Mouse (Mus musculus): Measurements from ENCODE around the gene Aqp3.

Aqp3 gene

DNA sequence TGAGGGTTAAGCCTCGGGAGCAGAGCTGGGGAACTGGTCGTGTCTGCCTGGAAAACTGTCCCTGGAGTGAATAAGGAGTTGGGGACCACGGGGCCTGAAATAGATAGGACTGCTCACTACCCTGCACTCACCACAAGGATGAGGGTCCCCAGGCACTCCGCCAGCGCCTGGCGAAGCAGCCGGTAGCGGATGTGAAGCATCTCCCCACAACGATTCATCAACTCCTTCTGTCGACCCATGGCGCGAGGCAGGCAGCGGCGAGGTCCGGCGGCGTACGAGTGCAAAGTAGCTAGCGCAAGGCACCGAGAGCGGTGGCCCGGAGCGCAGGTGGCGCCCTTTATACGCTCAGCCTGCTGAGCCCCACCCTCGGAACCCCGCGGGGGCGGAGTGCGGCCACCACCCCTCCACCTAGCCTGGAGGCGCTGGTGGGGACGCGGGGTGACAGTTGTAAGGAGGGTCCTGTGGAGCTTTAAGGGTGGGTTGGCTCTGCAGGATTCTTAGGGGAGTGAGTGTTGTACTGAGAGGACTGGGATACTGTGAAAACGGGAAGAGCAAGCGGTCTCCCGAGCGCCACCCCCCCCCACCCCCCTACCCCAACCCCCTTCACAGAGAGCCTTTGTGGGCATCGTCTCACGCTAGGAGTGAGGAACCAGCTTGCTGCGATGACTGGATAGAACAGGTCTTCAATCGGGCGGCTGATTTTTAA is at the start of gene Aqp3:
Gene Aqp3 (minus strand): TSS at position 313 of the 706 bp plus-strand sequence.
- no peak for DNase-seq (ENCODE audit: low read depth)

DNA sequence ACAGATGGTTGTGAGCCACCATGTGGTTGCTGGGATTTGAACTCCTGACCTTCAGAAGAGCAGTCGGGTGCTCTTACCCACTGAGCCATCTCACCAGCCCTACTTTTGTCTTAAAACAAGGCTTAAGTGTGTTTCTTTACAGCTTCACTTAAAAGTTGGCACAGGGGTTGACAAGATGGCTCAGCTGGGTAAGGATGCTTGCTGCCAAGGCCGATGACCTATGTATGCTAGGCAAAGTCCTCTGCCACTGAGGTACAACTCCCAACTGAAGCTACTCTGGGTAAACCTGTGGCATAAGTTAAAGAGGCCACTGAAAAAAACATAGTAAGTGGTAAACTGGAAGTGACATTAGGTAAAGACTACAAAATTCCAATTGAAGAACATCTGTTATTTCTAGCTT is 44.6 kb upstream of the Aqp3 start:
- DNase-seq (ENCODE audit: low read depth), result no peak

DNA sequence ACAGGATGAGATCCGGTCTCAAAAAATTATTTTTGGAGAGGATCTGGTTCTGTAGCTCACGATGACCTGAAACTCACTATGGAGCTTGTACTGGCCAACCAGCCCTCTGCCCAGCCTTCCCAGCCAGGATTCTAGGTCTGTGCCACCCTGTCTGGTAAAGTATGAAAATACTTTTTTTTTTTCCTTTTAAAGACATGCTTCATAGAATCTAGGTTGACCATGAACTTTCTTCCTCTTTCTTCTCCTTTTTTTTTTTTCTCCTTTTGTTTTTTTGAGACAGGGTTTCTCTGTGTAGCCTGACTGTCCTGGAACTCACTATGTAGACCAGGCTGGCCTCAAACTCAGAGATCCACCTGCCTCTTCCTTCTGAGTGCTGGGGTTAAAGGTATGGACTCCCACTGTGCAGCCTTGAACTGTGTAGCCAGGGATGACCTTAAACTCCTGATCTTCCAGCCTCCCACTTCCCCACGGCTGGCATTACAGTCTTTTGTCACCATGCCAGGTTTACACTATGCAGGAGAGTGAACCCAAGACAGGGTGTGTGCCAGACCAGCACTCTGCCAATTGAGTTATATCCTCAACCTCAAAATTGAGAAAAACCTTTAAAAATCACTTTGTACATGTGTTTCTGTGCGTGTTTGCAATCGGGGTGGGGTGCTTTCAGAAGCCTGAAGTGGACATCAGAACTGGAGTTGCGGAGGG is 42.3 kb upstream of the Aqp3 start:
- DNase-seq (ENCODE audit: low read depth), result no peak

DNA sequence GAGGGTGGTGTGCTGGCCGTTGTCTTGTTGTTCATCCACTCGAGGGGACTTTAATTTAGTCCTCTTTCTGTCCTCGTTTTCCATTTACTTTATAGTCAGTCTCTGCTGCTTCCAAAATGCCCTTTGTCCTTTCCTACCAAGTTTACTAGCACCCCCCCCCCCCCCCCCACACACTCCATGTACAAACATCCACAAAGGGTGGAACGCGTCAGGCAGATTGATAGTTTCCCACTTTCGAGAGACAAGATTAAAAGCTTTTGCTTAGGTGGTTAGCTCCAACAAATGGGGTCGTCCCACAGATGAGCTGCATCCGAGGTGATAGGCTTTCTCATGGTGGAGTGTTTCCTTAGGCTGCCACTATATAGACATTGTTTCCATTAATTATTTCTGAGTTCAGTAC is 38.8 kb upstream of the Aqp3 start:
- no peak for DNase-seq (ENCODE audit: low read depth)

DNA sequence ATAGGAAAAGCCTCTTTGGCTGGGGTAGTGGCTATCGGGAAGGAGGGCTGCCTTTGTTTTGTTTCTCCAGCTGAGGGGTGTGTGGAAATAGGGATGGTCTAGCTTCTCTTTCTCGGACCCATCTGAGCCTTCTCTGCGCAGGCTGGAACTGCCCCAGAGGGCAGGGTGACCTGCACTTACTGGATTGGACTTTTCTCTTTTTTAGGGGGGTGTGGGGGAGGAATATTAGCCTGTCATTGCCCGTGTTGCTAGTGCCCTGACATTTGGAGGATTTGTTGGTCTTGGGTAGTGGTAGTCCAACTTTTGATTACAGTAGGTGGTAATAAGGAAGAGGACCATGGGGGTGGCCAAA is 38.4 kb upstream of the Aqp3 start:
- no peak for DNase-seq (ENCODE audit: low read depth)

DNA sequence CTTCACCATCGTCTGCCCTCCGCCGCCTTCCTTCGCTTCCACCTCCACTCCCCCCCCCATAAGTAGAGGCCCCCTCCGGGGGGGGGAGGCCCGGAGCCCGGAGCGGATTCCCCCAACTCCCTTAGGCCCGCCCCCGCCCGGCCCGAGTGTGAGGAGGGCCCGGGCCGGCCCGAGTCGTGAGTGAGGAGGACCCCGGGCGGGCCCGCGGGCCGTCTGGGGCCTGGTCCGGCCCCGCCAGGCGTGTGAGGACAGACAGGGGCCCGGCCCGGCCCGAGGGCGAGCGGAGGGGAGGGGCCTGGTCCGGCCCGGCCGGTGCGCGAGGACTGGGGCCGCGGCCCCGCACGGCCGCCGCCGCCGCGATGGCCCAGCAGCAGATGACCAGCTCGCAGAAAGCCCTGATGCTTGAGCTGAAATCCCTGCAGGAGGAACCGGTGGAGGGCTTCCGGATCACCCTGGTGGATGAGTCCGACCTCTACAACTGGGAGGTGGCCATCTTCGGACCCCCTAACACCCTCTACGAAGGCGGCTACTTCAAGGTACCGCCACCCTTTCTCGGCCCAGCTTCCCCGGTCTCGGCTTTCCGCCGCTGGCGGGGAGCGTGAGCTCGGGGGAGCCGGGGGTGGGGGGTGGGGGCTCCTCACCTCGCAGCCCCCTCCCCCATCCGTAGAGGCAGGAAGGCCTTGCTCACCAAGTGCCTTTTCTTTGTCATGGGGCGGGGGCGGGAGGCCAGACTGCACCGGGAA is 37.9 kb upstream of the Aqp3 start, which contains the start of gene Ube2r2:
Gene Ube2r2 (plus strand): TSS at position 33 of the 743 bp plus-strand sequence.
- no peak for DNase-seq (ENCODE audit: low read depth)

DNA sequence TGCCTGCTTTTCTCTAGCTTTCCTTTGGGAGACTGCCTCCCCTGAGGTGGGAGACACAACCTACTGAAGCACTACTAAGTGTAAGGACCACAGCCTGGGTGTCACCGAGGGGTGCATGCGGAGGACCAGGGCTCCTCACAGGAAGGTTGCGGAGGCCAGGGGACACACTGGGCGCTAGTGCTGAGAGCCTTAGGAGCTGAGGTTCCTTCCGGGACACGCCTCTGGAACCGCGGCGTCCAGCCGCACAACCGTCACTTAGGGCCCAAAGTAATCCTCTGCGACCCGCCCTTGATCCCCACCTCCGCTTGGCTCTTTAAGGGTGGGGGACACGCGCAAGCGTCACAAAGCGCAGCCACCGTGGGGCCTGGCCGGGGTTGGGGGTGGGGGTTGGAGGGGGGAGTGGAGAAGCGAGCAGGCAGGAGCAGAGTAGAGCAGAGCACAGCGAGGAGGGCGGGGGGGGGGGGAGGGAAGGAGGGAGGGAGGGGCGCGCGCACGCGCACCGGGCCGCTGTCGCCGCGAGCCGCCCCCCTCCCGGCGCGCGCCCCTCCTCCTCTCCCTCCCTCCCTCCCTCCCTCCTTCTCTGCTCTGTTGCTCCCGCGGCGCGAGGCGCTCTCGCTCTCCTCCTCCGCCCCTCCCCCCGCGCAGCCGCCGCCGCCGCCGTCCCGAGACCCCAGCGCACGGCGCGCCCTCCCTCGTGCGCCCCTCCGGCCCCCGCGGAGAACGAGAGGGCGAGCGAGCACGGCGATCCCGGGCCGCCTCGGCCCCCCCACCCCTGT is 37.1 kb upstream of the Aqp3 start:
- DNase-seq (ENCODE audit: low read depth), result no peak

DNA sequence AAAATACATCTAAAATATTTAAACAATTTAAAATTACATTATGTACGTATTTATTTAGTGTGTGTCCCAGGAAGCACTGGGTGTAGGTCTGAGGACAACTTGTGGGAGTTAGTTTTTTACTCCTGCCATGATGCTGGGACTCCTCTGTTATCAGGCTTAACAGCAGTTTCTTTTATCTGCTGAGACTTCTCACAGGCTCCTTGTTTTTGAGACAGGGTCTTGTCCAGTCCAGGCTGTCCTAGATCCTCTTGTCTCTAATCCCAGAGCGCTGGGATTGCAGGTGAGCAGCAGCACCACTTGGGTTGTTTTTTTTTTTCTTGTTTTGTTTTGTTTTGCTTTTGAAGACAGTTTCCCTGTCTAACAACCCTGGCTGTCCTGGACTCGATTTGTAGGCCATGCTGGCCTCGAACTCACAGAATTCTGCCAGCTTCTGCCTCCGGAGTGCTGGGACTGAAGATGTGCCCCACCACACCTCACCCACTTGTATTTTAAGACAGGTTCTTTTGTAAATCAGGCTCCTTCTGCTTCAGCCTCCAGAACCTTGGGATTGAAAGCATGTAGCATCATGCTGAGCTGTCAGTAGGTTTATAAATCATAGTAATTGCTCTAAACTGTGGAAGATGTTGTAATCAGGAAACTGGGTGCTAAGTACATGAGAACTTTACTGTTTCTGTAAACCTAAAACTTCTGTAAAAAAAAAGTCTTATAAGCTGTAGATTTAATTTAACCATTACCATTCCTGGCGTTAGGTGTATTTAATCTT is 35.7 kb upstream of the Aqp3 start:
- no peak for DNase-seq (ENCODE audit: low read depth)

DNA sequence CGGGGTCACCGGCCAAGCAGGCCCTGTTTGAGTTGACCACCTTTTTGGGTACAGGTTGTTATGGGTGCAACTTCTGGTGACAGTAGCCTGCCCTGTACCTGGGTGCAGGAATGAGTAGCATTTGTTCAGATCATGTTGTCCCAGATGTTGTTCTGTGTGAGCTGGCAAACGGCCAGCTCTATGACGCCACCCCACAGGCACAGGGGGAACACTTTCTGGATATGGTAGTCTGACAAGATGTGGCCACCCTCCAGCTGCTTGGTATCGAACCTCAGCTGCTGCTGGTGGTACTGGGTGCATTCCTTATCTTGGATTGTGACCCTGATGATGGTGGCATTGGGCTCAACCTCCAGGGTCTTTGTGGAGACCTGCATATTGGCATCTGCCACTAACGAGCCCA is 34.5 kb upstream of the Aqp3 start:
- no peak for DNase-seq (ENCODE audit: low read depth)

DNA sequence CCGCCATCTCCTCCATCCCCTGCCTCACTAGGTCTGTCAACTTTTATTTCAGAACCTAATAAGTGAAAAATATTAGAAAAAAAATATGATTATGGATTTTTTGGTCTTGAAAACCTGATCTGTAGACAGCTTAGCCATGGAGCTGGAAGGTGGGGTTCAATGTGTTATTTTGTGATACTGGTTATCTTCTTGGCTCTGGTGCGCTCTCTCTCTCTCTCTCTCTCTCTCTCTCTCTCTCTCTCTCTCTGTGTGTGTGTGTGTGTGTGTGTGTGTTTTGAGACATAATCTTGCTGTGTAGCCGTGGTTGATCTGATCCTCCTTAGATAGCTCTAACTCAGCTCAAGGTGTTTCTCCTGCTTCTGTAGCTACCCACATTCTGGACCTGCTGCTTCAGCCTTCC is 31.9 kb upstream of the Aqp3 start:
- peak; percentile 14 for DNase-seq (ENCODE audit: low read depth)

DNA sequence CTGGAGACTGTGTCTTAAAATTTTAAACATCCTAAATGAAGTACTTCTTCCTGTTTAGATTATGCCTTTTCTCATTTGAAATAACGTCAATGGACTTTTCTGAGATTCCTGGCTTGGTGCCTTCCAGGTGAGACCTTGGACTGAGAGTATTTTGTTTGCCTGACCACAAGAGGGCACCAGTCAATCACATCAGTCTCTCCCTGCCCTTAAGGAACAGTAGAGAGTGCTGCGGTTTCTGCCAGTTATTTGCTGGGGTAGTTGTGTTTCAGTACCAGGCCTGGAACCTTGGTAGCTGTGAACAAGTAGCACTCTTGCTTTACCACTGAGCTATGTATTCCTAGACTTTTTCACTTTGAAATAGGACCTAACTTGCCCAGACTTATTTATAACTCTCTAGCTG is 31.4 kb upstream of the Aqp3 start:
- peak; percentile 65 for DNase-seq (ENCODE audit: low read depth)

DNA sequence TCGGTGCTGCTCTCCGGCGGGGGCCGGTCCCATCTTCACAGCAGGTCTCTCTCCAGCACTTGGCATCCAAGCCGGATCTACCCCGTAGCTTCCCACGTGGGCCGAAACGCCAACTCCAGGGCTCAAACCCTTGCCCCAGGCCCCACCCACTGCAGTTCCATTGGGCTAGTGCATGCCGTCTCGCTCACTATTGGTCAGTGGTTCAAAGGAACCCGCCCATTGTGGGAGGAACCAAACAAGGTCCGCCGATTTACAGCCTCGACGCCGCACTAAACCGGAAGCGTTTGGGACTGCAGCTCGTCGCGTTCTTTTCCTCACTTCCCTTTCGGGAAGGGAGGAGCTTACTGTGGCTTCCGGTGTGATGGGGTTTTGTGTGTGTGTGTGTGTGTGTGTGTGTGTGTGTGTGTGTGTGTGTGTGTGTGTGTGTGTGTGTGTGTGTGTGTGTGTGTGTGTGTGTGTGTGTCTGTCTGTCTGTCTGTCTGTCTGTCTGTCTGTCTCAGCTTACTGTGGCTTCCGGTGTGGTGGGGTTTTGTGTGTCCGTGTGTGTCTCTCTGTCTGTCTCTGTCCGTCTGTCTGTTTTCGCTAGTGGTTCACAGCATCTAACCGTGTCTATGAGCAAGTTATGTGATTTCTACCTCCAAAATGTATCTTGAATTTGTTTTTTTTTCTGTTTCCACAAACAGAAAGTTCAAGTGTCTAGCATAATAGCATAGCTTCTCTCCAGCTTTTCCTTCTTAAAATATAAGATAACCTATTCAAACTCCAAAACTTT is 26.4 kb upstream of the Aqp3 start, which contains the start of gene Nol6:
Gene Nol6 (minus strand): TSS at position 276 of the 772 bp plus-strand sequence.
- peak; percentile 99 for DNase-seq (ENCODE audit: low read depth)

DNA sequence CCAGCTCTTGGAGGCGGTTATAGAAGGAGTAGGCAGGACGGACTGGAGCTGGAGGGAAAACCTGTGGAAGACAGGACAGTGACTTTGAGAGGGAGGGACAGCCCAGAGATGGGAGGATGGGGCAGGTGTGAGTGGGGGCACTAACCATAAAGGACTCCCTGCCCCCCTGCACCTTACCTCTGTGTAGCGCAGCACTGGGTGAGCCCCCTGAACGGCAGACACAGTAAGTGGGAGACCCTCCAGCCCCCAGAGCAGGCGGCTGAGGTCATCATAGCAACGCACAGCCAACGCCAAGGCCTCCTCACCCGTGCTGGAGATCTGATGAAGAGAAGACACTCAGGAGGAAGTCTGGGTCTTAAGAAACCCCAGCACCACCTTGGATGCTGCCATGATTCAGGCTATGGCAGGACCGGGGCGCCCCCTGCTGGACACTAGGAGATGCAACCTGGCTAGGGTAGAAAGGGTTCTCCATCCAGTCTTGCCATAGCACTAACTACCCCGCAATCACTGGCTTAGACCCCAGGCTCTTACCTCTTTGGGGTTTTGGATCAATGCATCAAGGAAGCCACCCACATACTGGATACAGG is 20.8 kb upstream of the Aqp3 start:
- no peak for DNase-seq (ENCODE audit: low read depth)

DNA sequence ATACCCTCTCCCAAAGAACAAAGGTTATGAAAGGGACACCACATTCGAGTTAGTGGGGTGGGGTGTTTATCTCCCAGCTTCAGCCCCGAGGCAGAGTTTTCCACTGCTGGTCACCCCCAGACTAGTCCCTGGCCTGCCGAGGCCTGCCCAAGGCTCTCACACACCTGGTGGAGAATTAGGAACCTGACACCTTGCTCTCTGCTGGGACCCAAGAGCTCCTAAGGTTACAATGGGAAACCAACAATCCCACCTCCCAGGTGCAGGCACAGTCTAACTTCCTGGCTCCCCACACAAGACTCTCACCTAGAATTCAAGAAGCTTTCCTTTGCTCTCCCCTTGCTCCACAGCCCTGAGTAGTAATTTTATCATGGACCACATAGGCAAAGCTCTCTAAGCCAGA is 18.8 kb upstream of the Aqp3 start:
- no peak for DNase-seq (ENCODE audit: low read depth)

DNA sequence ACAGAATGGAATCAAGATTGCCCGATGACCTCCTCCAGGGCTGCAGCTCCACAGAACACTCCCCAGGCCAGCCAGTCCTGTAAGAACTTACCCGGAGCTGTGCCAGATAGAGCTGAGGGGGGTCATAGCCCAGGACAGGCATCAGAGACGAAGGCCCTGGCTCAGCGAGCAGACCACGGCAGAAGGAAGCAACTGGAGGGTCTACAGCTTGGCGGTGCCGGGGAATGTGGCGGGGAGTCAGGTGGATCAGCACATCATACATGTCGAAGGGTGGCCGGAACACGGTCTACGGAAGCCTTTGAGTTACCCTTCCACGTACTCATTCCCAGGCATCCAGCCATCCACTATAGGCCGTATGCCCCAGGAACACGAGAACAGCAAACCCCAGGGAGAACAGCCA is 17.8 kb upstream of the Aqp3 start:
- no peak for DNase-seq (ENCODE audit: low read depth)

DNA sequence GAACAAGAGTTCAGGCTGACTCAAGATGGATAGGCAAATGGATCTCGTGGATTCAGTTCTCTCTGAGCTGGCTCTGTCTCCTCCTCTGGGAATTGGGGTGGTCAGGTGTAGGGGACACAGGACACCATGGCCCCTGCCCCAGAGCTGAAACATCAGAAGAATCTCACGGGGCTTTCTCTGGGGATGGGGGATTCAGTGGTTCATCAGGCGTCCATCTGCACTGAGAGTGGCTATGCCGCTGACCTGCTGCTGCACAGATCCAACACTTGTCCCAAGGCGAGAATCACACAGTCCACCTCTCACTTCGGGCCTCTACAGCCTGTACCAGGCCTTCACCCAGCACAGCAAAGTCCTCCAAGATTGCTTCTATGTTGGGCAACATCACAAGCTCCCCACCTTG is 17.1 kb upstream of the Aqp3 start:
- DNase-seq (ENCODE audit: low read depth), result no peak

DNA sequence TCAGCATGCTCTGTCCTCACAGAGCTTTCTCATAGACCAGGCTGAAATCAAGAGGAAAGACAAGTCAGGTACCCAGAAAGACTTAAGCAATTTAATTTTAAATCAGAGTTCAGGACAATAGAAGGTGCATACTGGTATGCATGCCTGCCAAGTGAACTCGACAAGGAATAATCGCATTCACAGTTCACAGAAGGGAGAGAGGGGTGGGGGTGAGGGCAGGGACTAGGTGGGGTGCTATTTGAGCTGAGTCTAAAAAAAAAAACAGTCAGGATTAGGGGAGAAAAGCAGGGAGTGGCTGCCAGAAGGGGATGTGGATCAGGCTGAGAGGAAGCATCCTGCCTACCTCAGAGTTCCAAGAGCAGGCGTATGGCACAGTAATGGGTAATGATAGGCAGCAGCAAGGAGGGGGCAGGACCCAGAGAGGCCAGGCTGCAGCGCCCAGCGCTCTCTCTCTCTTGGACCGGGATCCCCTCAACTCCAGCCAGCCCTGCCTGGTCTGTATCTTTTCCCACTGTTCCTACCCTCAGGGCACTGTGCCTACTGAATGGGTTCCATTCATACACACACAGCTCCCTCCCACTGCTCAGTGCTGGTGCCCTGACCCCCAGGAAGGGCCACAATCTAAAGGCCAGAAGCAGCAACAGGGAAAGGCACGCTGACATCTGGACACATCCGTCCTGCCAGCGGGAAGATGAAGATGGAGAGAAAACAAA is 16.5 kb upstream of the Aqp3 start:
- DNase-seq (ENCODE audit: low read depth), result no peak

DNA sequence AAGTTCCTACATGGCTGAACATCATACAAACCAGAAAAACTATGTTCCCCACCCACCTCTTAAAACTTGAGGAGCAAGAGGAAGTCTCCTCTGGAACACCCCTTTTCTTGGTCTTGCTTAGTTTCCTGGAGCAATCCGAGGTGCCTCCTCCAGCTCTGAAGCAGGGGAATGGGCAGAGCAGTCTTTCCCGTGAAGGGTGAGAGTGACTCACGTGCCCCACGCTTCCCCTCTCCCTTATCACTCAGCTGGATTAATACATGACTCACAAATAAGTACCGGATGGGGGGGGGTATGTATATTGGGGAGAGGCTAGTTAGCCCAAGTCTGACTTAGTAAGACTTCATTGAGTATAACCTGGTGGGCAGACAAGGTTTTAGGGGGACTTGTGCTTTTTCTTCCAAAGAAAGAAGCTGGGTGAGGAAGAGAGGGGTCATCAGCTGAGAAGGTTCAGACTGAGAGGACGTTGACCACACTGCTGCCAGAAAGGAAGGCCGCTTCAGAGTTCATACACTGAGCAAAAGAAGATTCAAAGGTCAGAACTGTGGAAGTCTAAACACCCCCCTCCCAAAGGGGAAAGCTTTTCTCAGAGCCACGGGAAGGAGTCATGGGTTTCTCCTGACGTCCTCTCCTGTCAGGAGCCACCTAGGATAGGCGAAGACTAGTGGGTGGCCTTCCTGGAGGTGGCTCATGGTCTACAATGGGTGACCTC is 10.9 kb upstream of the Aqp3 start:
- DNase-seq (ENCODE audit: low read depth), result no peak

DNA sequence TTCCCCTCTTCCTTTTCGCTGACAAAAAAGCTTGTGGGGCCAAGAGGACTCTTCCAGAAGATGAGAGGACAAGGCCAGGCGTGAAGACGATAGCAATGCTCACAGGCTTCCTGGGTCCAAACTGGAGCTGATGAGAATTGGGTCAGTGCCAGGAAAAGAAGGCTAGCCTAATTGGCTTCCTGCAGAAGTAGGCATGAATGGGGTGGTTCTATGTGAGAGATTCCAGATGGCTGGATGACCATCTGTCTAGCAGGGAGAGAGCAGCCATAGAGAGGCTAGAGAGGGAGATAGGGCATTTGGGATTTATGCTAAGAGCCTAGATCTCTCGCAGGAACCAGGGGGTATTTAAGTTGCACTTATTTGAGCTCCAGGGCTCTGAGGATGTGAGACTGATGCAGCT is 9.5 kb upstream of the Aqp3 start:
- no peak for DNase-seq (ENCODE audit: low read depth)

Data from c-Kit-positive CD71-negative TER-119-negative erythroid progenitor cells, embryonic 14.5 days (primary cell).